Mouse (Mus musculus) small intestine, adult 2 months (tissue): ENCODE measurements at regions not wholly inside any gene's neighbourhood (a gene's known extent, or its start where the extent isn't known, plus 50 kb on each side); places are given as distances from the start of the nearest gene placed in this dataset.
"Not testable (repeated sequence)": the region's sequence is repeated elsewhere in the genome, so short reads cannot be mapped to it uniquely, and the experiment has no call there.

Source experiments
- CTCF ChIP-seq: fragments of 200-500 bp; IDR thresholded peaks from 2 replicates; pipeline ENCODE4 v1.5.1; 2012; ENCODE audit warnings: low read depth, mild to moderate bottlenecking, control low read depth, inconsistent platforms, low read length, moderate library complexity, mixed read lengths; ENCODE audit not compliant: insufficient replicate concordance, insufficient read length; ENCODE audit errors: extremely low read depth
- POLR2A ChIP-seq: fragments of 200-500 bp; IDR thresholded peaks from 2 replicates; pipeline ENCODE4 v1.6.1; 2012; ENCODE audit warnings: low read depth, mild to moderate bottlenecking, control low read depth, inconsistent platforms, low read length, moderate library complexity

DNA sequence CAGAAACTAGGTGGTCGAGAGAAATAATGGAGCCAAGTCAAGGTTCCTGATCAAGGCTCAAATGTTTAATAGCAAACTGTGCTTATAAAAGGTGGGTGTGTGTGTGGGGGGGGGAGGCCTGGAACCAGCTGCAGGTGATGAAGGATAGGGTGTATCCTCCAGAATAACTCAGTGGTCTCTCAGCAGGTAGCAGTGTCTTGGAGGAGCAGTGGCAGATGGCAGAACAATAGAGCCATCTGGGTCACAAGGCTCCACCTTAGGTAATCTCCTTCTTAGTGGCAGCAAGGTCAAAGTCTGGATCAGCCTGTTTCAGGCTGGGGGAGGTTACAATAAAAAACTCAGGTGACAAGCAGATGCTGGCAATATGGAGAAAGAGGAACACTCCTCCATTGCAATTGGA, 221.4 kb downstream of the Tbl1xr1 start:
- not testable (repeated sequence) for TF ChIP-seq CTCF, POLR2A
